Mouse (Mus musculus): ENCODE results near the gene Olfr553. TPM values are rescaled to one million over a fixed set of nuclear protein-coding genes. Genes with fewer than 3 reads are reported as not detected.

Gene Olfr553
- total and polyA plus RNA-seq, 3 experiments, result not detected

DNA sequence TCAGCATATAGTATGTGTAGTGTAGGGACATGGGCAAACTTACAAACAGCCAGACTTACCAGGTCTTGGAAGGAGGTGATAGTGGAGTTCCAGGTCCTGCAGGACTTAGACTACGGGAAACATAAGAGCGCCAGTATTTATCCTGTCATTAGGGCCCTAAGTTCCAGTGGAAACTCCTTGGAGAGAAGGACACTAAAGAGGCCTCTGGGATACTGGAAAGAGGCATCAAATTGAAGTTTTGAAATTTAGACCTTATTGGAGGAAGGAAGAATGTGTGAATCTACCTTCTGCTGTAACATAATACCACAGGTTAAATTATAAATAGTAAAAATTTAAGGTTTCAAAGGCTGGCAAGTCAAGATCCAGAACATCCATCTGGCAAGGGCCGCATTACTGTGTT lies 26.2 kb downstream of the Olfr553 start, which contains the start of gene Olfr551:
Gene Olfr551 (minus strand): TSS at position 101 of the 400 bp plus-strand sequence.
- Histone ChIP-seq H3K36me3 (ENCODE audit: control insufficient read depth in 1 of 2, insufficient read depth in 2 of 2, low read length in 2 of 2) (no peaks in the 10 kb centered on the region), H3K4me3 (ENCODE audit: control insufficient read depth in 1 of 2, insufficient read depth in 1 of 2, low read depth in 2 of 2, low read length in 2 of 2) (no peak within 1 kb of the TSS), H3K79me2 (ENCODE audit: control insufficient read depth, insufficient read depth, low read length, poor library complexity) (no peaks in the 10 kb centered on the region), H3K9ac (ENCODE audit: control insufficient read depth, low read depth, low read length, poor library complexity, severe bottlenecking) (no peak within 1 kb of the TSS), H3K4me1 (ENCODE audit: control insufficient read depth in 1 of 2, insufficient read depth in 2 of 2, low read length in 2 of 2) (no peaks in the 10 kb centered on the region), H3K27ac (ENCODE audit: control insufficient read depth, low read depth, low read length) (no peak within 1 kb of the TSS), H3K27me3 (ENCODE audit: control insufficient read depth in 1 of 2, insufficient read depth in 2 of 2, low read length in 2 of 2) (no peaks in the 10 kb centered on the region), H3K9me3 (replicated peaks; ENCODE audit: insufficient read depth, low read length) (no peaks in the 10 kb centered on the region)
- DNase-seq (ENCODE audit: low read depth, low spot score), result no peak
- TF ChIP-seq MEF2A (IDR thresholded peaks at IDR 0.05; ENCODE audit: extremely low read depth, insufficient replicate concordance, low read depth, low read length, poor library complexity, severe bottlenecking) (no peak), USF1 (IDR thresholded peaks at IDR 0.05; ENCODE audit: low read depth, low read length) (no peak), SIN3A (IDR thresholded peaks at IDR 0.05; ENCODE audit: low read length) (no peak), UBTF (IDR thresholded peaks at IDR 0.05; ENCODE audit: borderline replicate concordance, insufficient read depth, low read depth, low read length) (no peak), ZNF384 (IDR thresholded peaks at IDR 0.05; ENCODE audit: low read depth, low read length) (no peak), ZMIZ1 (IDR thresholded peaks at IDR 0.05; ENCODE audit: low read depth, low read length) (no peak), SMC3 (IDR thresholded peaks at IDR 0.05; ENCODE audit: low read depth, low read length) (no peak)

DNA sequence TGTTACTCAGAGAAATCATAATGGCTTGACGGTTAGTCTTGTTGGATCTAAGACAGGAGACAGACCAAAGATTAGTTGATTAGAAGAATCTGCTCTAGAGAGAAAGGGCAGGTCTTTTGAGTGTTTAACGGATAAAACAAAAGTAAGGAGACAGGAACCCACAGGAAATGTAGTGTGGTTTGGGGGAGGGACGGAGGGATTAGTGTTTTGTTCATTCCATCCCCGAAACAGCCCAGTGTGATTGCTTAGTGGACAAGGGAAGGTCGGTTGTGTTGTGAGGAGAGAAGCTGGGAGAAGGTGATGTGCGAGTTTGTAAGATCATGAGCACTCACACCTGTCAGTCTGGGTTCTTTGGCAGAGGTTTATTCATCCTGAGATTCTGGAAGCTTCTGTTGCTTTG lies 42.0 kb downstream of the Olfr553 start:
- Histone ChIP-seq H3K27ac (ENCODE audit: control insufficient read depth, low read depth, low read length) (no peak overlapping the region), H3K36me3 (ENCODE audit: control insufficient read depth in 1 of 2, insufficient read depth in 2 of 2, low read length in 2 of 2) (no peaks in the 10 kb centered on the region), H3K79me2 (ENCODE audit: control insufficient read depth, insufficient read depth, low read length, poor library complexity) (no peaks in the 10 kb centered on the region), H3K27me3 (ENCODE audit: control insufficient read depth in 1 of 2, insufficient read depth in 2 of 2, low read length in 2 of 2) (peaks cover 0 to 2% of the 10 kb centered on the region in 2 experiments; a peak in 3 of 4 replicates), H3K9ac (ENCODE audit: control insufficient read depth, low read depth, low read length, poor library complexity, severe bottlenecking) (no peak overlapping the region), H3K9me3 (replicated peaks; ENCODE audit: insufficient read depth, low read length) (no peaks in the 10 kb centered on the region), H3K4me1 (ENCODE audit: control insufficient read depth in 1 of 2, insufficient read depth in 2 of 2, low read length in 2 of 2) (no peaks in the 10 kb centered on the region), H3K4me3 (ENCODE audit: control insufficient read depth in 1 of 2, insufficient read depth in 1 of 2, low read depth in 2 of 2, low read length in 2 of 2) (no peak overlapping the region)
- TF ChIP-seq NELFE (IDR thresholded peaks at IDR 0.05; ENCODE audit: low read depth, low read length), result no peak
- DNase-seq (ENCODE audit: low read depth, low spot score), result no peak

- Histone ChIP-seq H3K36me3 (ENCODE audit: control insufficient read depth in 1 of 2, insufficient read depth in 2 of 2, low read length in 2 of 2) (no peaks in the 10 kb centered on the region), H3K4me3 (ENCODE audit: control insufficient read depth in 1 of 2, insufficient read depth in 1 of 2, low read depth in 2 of 2, low read length in 2 of 2) (no peak overlapping the region), H3K9ac (ENCODE audit: control insufficient read depth, low read depth, low read length, poor library complexity, severe bottlenecking) (no peak overlapping the region), H3K79me2 (ENCODE audit: control insufficient read depth, insufficient read depth, low read length, poor library complexity) (no peaks in the 10 kb centered on the region), H3K9me3 (replicated peaks; ENCODE audit: insufficient read depth, low read length) (no peaks in the 10 kb centered on the region), H3K27ac (ENCODE audit: control insufficient read depth, low read depth, low read length) (no peak overlapping the region), H3K4me1 (ENCODE audit: control insufficient read depth in 1 of 2, insufficient read depth in 2 of 2, low read length in 2 of 2) (no peaks in the 10 kb centered on the region), H3K27me3 (ENCODE audit: control insufficient read depth in 1 of 2, insufficient read depth in 2 of 2, low read length in 2 of 2) (peaks cover 0 to 2% of the 10 kb centered on the region in 2 experiments; a peak in 3 of 4 replicates)
- TF ChIP-seq USF1 (IDR thresholded peaks at IDR 0.05; ENCODE audit: low read depth, low read length) (no peak), JUND (IDR thresholded peaks at IDR 0.05; ENCODE audit: low read depth, low read length) (no peak), RAD21 (IDR thresholded peaks at IDR 0.05; ENCODE audit: low read depth, low read length) (no peak), CTCF (IDR thresholded peaks at IDR 0.05 in 2 of 3, conservative IDR thresholded peaks at IDR 0.05 in 1 of 3; ENCODE audit: control insufficient read depth in 1 of 3, insufficient read depth in 1 of 3, low read depth in 2 of 3, low read length in 3 of 3, poor library complexity in 1 of 3, severe bottlenecking in 1 of 3) (no peak), CHD1 (IDR thresholded peaks at IDR 0.05; ENCODE audit: low read depth, low read length) (no peak), UBTF (IDR thresholded peaks at IDR 0.05; ENCODE audit: borderline replicate concordance, insufficient read depth, low read depth, low read length) (no peak), ETS1 (IDR thresholded peaks at IDR 0.05; ENCODE audit: low read depth, low read length) (no peak), KAT2A (conservative IDR thresholded peaks at IDR 0.05; ENCODE audit: low read depth, low read length) (no peak), MYB (IDR thresholded peaks at IDR 0.05; ENCODE audit: low read depth, low read length) (no peak), MYC (IDR thresholded peaks at IDR 0.05; ENCODE audit: low read depth, low read length) (no peak), EP300 (IDR thresholded peaks at IDR 0.05; ENCODE audit: low read depth in 1 of 2, low read length in 2 of 2) (no peak), ZNF384 (IDR thresholded peaks at IDR 0.05; ENCODE audit: low read depth, low read length) (no peak), MAZ (IDR thresholded peaks at IDR 0.05; ENCODE audit: low read depth, low read length) (no peak), POLR2A (IDR thresholded peaks at IDR 0.05; ENCODE audit: control insufficient read depth in 1 of 2, insufficient read depth in 1 of 2, low read depth in 1 of 2, low read length in 2 of 2, poor library complexity in 1 of 2) (no peak), ZMIZ1 (IDR thresholded peaks at IDR 0.05; ENCODE audit: low read depth, low read length) (no peak), MEF2A (IDR thresholded peaks at IDR 0.05; ENCODE audit: extremely low read depth, insufficient replicate concordance, low read depth, low read length, poor library complexity, severe bottlenecking) (no peak), E2F4 (IDR thresholded peaks at IDR 0.05; ENCODE audit: borderline replicate concordance, low read depth, low read length) (no peak)
- DNase-seq (ENCODE audit: low read depth, low spot score), result no peak
Observed at GRCm38 (mm10) chr7:102573174-102573830, 44.7 kb downstream of the Olfr553 start.
